Mouse (Mus musculus): ENCODE measurements around the gene Zbtb45. TPM values are rescaled to one million over a fixed set of nuclear protein-coding genes. Genes with fewer than 3 reads are reported as not detected.
A peak's percentile ranks its signal among the peaks of the same experiment; 100 is the strongest.

The Zbtb45 gene
- total RNA-seq, 1 experiment from 2014 or later: 3.8 TPM

GRCm38 (mm10) chr7:13006531-13006930, 3.3 kb downstream of the Zbtb45 start:
- ATAC-seq (replicated peaks; ENCODE audit: insufficient number of reproducible peaks, low FRiP score, low TSS enrichment, poor library complexity, severe bottlenecking): no peak

GRCm38 (mm10) chr7:13006011-13006410, 3.8 kb downstream of the Zbtb45 start:
- no peak for ATAC-seq (replicated peaks; ENCODE audit: insufficient number of reproducible peaks, low FRiP score, low TSS enrichment, poor library complexity, severe bottlenecking)

- ATAC-seq (replicated peaks; ENCODE audit: insufficient number of reproducible peaks, low FRiP score, low TSS enrichment, poor library complexity, severe bottlenecking): no peak
Measured at GRCm38 (mm10) chr7:13003380-13003779, 6.5 kb downstream of the Zbtb45 start.

- ATAC-seq (replicated peaks; ENCODE audit: insufficient number of reproducible peaks, low FRiP score, low TSS enrichment, poor library complexity, severe bottlenecking): no peak
Measured at GRCm38 (mm10) chr7:13001584-13001983, 8.2 kb downstream of the Zbtb45 start.

GRCm38 (mm10) chr7:12998851-12999250, 11.0 kb downstream of the Zbtb45 start, which contains the start of gene Trim28:
TSS of gene Trim28 (plus strand) at chr7:12999114.
- no peak for ATAC-seq (replicated peaks; ENCODE audit: insufficient number of reproducible peaks, low FRiP score, low TSS enrichment, poor library complexity, severe bottlenecking)

- ATAC-seq (replicated peaks; ENCODE audit: insufficient number of reproducible peaks, low FRiP score, low TSS enrichment, poor library complexity, severe bottlenecking): no peak
Measured at GRCm38 (mm10) chr7:12998053-12998452, 11.8 kb downstream of the Zbtb45 start, which contains the start of gene Slc27a5. TSS of gene Slc27a5 (minus strand) at chr7:12998192.

- no peak for ATAC-seq (replicated peaks; ENCODE audit: insufficient number of reproducible peaks, low FRiP score, low TSS enrichment, poor library complexity, severe bottlenecking)
Measured at GRCm38 (mm10) chr7:12997230-12997629, 12.6 kb downstream of the Zbtb45 start.

- no peak for ATAC-seq (replicated peaks; ENCODE audit: insufficient number of reproducible peaks, low FRiP score, low TSS enrichment, poor library complexity, severe bottlenecking)
Measured at GRCm38 (mm10) chr7:12995862-12996261, 14.0 kb downstream of the Zbtb45 start.

- ATAC-seq (replicated peaks; ENCODE audit: insufficient number of reproducible peaks, low FRiP score, low TSS enrichment, poor library complexity, severe bottlenecking): no peak
Measured at GRCm38 (mm10) chr7:12993148-12993547, 16.7 kb downstream of the Zbtb45 start.

- no peak for ATAC-seq (replicated peaks; ENCODE audit: insufficient number of reproducible peaks, low FRiP score, low TSS enrichment, poor library complexity, severe bottlenecking)
Measured at GRCm38 (mm10) chr7:12992222-12992621, 17.6 kb downstream of the Zbtb45 start.

GRCm38 (mm10) chr7:12987409-12988189, 22.2 kb downstream of the Zbtb45 start:
- ATAC-seq (replicated peaks; ENCODE audit: insufficient number of reproducible peaks, low FRiP score, low TSS enrichment, poor library complexity, severe bottlenecking): no peak

- no peak for ATAC-seq (replicated peaks; ENCODE audit: insufficient number of reproducible peaks, low FRiP score, low TSS enrichment, poor library complexity, severe bottlenecking)
Measured at GRCm38 (mm10) chr7:12986906-12987305, 22.9 kb downstream of the Zbtb45 start.

- no peak for ATAC-seq (replicated peaks; ENCODE audit: insufficient number of reproducible peaks, low FRiP score, low TSS enrichment, poor library complexity, severe bottlenecking)
Measured at GRCm38 (mm10) chr7:12985724-12986123, 24.1 kb downstream of the Zbtb45 start.

- ATAC-seq (replicated peaks; ENCODE audit: insufficient number of reproducible peaks, low FRiP score, low TSS enrichment, poor library complexity, severe bottlenecking): no peak
Measured at GRCm38 (mm10) chr7:12980291-12980690, 29.5 kb downstream of the Zbtb45 start.

GRCm38 (mm10) chr7:12979776-12980175, 30.1 kb downstream of the Zbtb45 start:
- ATAC-seq (replicated peaks; ENCODE audit: insufficient number of reproducible peaks, low FRiP score, low TSS enrichment, poor library complexity, severe bottlenecking): no peak

- ATAC-seq (replicated peaks; ENCODE audit: insufficient number of reproducible peaks, low FRiP score, low TSS enrichment, poor library complexity, severe bottlenecking): no peak
Measured at GRCm38 (mm10) chr7:12978931-12979722, 30.7 kb downstream of the Zbtb45 start.

- peak; percentile 97 for ATAC-seq (replicated peaks; ENCODE audit: insufficient number of reproducible peaks, low FRiP score, low TSS enrichment, poor library complexity, severe bottlenecking)
Measured at GRCm38 (mm10) chr7:12977682-12978389, 32.0 kb downstream of the Zbtb45 start, which contains the start of gene Zfp446. TSS of gene Zfp446 (plus strand) at chr7:12977848.

- ATAC-seq (replicated peaks; ENCODE audit: insufficient number of reproducible peaks, low FRiP score, low TSS enrichment, poor library complexity, severe bottlenecking): no peak
Measured at GRCm38 (mm10) chr7:12970906-12971305, 38.9 kb downstream of the Zbtb45 start.
